Mouse (Mus musculus): Measurements from ENCODE around the gene Kif3a.

GRCm38 (mm10) chr11:53566646-53567045, 533 bp upstream of the Kif3a start:
- no peak for TF ChIP-seq TAL1 (conservative IDR thresholded peaks at IDR 0.05; ENCODE audit: low read depth, low read length)
- TF ChIP-seq GATA1 (IDR thresholded peaks at IDR 0.05; ENCODE audit: borderline replicate concordance, low read length): no peak
